Mouse (Mus musculus) hindbrain, embryonic 12.5 days (tissue): Measurements from ENCODE around the gene Arid3b. TPM values are rescaled to one million over a fixed set of nuclear protein-coding genes. Genes with fewer than 3 reads are reported as not detected.
A peak's percentile ranks its signal among the peaks of the same experiment; 100 is the strongest.

ENCODE experiments used
- ATAC-seq: fragments of 200-750 bp; cut with Nextera tagmentation; 2 replicates; pipeline ENCODE4 v1.8.0; 2017; ENCODE audit warnings: moderate TSS enrichment; ENCODE audit not compliant: low FRiP score
- H3K27ac ChIP-seq: fragments of 300-500 bp; sonication (generic); 2 replicates; pipeline ENCODE4 v1.5.1; 2016; ENCODE audit warnings: mild to moderate bottlenecking
- H3K27me3 ChIP-seq: fragments of 300-500 bp; sonication (generic); 2 replicates; pipeline ENCODE4 v1.6.1; 2016; ENCODE audit warnings: mild to moderate bottlenecking
- H3K36me3 ChIP-seq: fragments of 300-500 bp; sonication (generic); 2 replicates; pipeline ENCODE4 v1.6.1; 2016; ENCODE audit warnings: mild to moderate bottlenecking
- H3K4me1 ChIP-seq: fragments of 300-500 bp; sonication (generic); 2 replicates; pipeline ENCODE4 v1.6.1; 2016
- H3K4me2 ChIP-seq: fragments of 300-500 bp; sonication (generic); replicated peaks from 2 replicates; pipeline ENCODE4 v1.6.1; 2016; ENCODE audit warnings: mild to moderate bottlenecking
- H3K4me3 ChIP-seq: fragments of 300-500 bp; sonication (generic); 2 replicates; pipeline ENCODE4 v1.5.1; 2016; ENCODE audit warnings: mild to moderate bottlenecking
- H3K9ac ChIP-seq: fragments of 300-500 bp; sonication (generic); 2 replicates; pipeline ENCODE4 v1.6.1; 2016; ENCODE audit warnings: mild to moderate bottlenecking, moderate library complexity
- H3K9me3 ChIP-seq: fragments of 300-500 bp; sonication (generic); replicated peaks from 2 replicates; pipeline ENCODE4 v1.6.1; 2016; ENCODE audit warnings: mild to moderate bottlenecking
- WGBS: fragments of 180-500 bp; shearing (Covaris S2); methylation state at CpG from one replicate; pipeline ENCODE4 v1.1.7; 2016; 5-methylcytosine and 5-hydroxymethylcytosine counted together
- polyA plus RNA-seq: library from polyadenylated mRNA; unstranded; fragments of >200 nt; fragmentation: Nextera tagmentation; extraction: Ambion mirVana; gene quantifications from 2 replicates; pipeline ENCODE4 v1.2.1, GENCODE M21; 2016

Arid3b gene
- polyA plus RNA-seq, 1 experiment from 2014 or later = 22.9 TPM

DNA sequence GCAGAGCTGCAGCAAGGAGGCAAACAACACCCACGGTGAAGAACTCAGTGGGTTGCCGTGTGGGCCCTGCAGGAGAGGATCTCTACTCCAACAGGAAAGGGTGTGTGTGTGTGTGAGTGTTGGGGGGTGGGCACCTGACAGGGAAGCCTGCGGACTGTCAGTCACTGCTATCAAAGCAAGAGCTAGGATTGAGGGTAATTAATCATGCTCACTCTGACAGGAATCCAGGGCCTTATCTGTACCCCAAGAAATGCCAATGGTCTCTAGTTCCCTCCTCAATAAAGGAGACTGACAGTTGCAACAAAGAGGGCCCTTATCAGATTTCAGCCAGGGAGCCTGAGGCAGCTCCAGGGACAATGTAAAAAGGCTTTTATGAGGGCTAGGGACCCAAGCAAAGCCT lies 33.5 kb downstream of the Arid3b start:
- Histone ChIP-seq H3K27me3 (no peaks in the 10 kb centered on the region), H3K4me3 (no peak overlapping the region), H3K36me3 (peaks cover 16% of the 10 kb centered on the region), H3K27ac (peak overlapping the region; percentile 71), H3K4me2 (no peak overlapping the region), H3K9ac (no peak overlapping the region), H3K4me1 (peaks cover 64% of the 10 kb centered on the region), H3K9me3 (no peaks in the 10 kb centered on the region)
- ATAC-seq = 0 out of 2 replicates have a peak, but pooled peaks have one; percentile 13
- 0% methylated on average over 3 of the region's 3 CpGs for WGBS

DNA sequence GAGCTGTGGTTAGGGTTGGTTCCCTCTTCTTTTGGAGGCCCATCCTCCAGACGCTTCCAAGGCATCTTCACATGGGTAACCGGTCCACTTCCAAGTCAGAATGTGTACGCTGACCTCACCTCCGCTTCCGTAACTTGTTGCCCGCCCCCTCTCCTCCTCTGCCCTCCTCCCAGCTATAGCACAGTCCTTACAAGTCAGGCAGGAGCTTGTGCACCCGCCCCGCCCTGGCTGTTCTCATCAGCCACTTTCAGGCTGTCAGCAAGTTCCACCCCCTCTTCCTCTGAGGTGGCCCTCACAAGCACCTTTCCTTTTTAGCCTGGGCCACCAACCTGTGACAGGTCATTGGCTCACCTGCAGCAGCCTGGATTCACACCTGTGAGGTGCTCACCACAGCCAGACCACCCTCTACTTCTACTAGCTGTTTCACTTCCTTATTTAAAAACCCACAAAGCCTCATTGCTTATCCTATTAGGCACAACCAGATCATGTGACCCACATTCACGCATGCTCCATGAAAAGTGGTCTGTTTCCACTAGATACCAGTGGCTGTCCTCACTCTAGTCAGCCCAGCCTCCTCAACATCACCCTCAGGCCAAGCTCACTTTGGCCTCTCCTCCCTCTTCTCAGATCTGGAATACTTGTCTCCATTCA lies 36.1 kb downstream of the Arid3b start:
- H3K36me3 ChIP-seq = peaks cover 35% of the 10 kb centered on the region
- no peak overlapping the region for H3K27ac ChIP-seq
- no peaks in the 10 kb centered on the region for H3K9me3 ChIP-seq
- H3K4me2 ChIP-seq = no peak overlapping the region
- H3K4me1 ChIP-seq = peaks cover 44% of the 10 kb centered on the region
- no peak for ATAC-seq
- no peak overlapping the region for H3K4me3 ChIP-seq
- H3K9ac ChIP-seq = no peak overlapping the region
- WGBS = 90% methylated on average over 9 of the region's 9 CpGs
- peaks cover 3% of the 10 kb centered on the region; the same call in 1 of the 2 replicates for H3K27me3 ChIP-seq

DNA sequence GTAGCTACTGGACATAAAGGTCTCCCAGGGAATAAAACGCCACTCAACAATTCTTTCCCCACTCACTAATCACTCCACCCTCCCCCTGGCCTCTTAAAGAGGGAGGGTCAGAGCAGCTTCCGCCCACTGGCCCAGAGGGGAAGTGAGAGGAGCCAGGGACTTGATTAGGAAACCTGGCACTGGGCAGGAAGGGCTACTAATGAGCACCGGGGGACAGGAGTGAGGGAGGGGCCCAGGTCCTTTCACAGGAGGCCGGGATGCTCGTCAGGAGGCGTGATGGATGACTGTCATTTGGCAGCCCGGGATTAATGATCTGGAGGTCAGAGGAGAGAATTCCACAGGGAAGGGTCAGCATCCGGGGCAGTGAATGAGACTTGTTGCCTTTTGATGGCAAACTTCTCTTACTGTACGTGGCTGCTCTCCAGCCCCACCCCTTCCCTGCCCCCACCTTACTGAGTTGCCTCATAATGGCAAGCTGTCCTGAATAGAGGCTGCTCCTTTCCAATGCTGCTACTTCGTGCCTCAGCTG lies 37.8 kb downstream of the Arid3b start:
- Histone ChIP-seq H3K4me3 (no peak overlapping the region), H3K4me1 (peaks cover 35% of the 10 kb centered on the region), H3K27ac (no peak overlapping the region), H3K4me2 (no peak overlapping the region), H3K9me3 (no peaks in the 10 kb centered on the region), H3K9ac (0 out of 2 replicates have a peak overlapping the region, but pooled peaks have one; percentile 20), H3K27me3 (peaks cover 3% of the 10 kb centered on the region; the same call in 1 of the 2 replicates), H3K36me3 (peaks cover 46% of the 10 kb centered on the region)
- ATAC-seq = peak; percentile 57
- 5% methylated on average over 10 of the region's 10 CpGs for WGBS

DNA sequence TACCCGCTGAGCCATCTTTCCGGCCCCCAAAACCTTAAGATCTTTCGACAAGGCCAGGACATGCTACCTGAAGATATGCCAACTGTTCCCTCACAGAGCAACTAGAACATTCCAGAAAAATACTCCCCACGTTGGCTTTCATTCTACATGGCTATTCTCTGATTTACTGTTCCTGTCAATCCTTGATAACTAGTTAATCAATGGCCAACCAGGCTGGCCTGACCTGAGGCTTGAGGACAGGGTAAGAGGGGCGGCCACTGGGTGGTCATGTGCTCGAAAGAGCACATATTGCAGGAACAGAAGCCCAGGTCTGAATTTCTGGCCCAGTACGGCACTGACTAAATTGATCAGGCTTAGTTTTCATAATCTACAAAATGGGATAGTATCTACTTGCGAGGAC lies 39.1 kb downstream of the Arid3b start:
- Histone ChIP-seq H3K9me3 (no peaks in the 10 kb centered on the region), H3K9ac (no peak overlapping the region), H3K36me3 (peaks cover 60% of the 10 kb centered on the region), H3K4me2 (no peak overlapping the region), H3K4me3 (no peak overlapping the region), H3K27me3 (peaks cover 3% of the 10 kb centered on the region; the same call in 1 of the 2 replicates), H3K4me1 (peaks cover 21% of the 10 kb centered on the region), H3K27ac (no peak overlapping the region)
- 91% methylated on average over 8 of the region's 8 CpGs for WGBS
- ATAC-seq = no peak

DNA sequence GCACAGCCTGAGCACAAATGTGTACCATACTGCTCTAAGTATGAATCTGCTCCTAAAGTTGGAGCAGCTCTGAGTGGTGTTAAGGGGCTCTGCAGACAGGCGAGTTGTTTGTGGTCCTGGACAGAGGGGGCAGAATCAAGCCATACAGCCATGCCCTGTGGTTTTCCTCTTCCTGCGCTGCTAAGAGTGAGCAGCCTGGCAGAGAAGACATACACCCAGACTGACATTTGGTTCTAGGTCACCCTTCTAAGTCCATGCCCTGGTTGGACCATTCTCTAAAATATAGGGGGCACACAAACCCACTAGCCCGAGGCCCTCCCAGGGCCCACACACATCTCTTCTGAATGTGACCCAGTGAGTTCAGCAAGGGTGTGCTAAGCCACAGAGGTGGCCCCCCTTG lies 46.9 kb downstream of the Arid3b start:
- ATAC-seq = no peak
- H3K36me3 ChIP-seq = peaks cover 59% of the 10 kb centered on the region
- no peak overlapping the region for H3K27ac ChIP-seq
- no peak overlapping the region for H3K4me3 ChIP-seq
- no peaks in the 10 kb centered on the region for H3K9me3 ChIP-seq
- no peak overlapping the region for H3K9ac ChIP-seq
- H3K4me1 ChIP-seq = no peaks in the 10 kb centered on the region
- no peak overlapping the region for H3K4me2 ChIP-seq
- H3K27me3 ChIP-seq = no peaks in the 10 kb centered on the region
- 84% methylated on average over 3 of the region's 3 CpGs for WGBS

DNA sequence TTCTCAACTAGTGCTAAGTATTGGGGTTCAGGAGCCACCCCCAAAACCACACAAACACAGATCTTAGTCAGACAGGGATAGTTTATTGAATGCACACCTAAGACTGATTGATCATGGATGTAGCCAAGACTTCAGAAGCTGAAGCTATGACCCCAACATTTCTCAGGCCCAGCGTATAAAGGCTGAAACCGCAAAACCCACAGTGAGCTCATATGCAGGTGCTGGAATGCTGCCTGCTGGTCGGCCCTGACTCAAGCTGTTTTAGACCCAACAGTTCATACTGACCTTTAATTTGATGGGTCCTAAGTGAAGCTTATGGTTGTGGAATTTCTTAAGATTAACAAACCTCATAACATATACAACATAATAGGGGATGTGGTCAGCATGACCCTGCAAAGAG lies 53.9 kb downstream of the Arid3b start:
- Histone ChIP-seq H3K27me3 (no peaks in the 10 kb centered on the region), H3K4me1 (no peaks in the 10 kb centered on the region), H3K9ac (no peak overlapping the region), H3K36me3 (peaks cover 5% of the 10 kb centered on the region; the same call in 1 of the 2 replicates), H3K4me3 (no peak overlapping the region), H3K4me2 (no peak overlapping the region), H3K9me3 (no peaks in the 10 kb centered on the region), H3K27ac (no peak overlapping the region)
- ATAC-seq = no peak
- 90% methylated on average over 3 of the region's 3 CpGs for WGBS

DNA sequence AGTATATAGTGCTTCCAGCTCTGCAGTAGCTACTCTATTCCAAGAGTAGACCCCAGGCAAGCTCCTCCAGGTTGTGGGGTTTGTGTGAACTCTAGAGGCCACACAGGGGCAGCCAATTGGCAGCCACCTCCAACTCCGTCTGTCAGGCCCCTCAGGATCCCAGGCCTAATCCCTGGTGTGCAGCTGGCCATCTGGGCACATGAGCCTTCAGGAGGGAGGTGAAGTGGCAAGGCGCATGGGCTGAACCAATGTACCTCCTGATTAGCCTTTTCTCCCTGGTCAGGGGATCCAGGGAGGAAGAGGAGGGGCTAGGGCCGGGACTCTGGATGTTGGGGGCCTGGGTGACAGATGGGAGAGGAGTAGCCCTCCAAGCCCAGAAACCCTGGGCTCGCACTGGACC lies 60.9 kb downstream of the Arid3b start:
- no peaks in the 10 kb centered on the region for H3K36me3 ChIP-seq
- H3K9ac ChIP-seq = no peak overlapping the region
- H3K27me3 ChIP-seq = no peaks in the 10 kb centered on the region
- no peaks in the 10 kb centered on the region for H3K4me1 ChIP-seq
- no peak overlapping the region for H3K4me3 ChIP-seq
- 58% methylated on average over 4 of the region's 4 CpGs for WGBS
- no peak overlapping the region for H3K4me2 ChIP-seq
- no peaks in the 10 kb centered on the region for H3K9me3 ChIP-seq
- H3K27ac ChIP-seq = no peak overlapping the region
- ATAC-seq = no peak

DNA sequence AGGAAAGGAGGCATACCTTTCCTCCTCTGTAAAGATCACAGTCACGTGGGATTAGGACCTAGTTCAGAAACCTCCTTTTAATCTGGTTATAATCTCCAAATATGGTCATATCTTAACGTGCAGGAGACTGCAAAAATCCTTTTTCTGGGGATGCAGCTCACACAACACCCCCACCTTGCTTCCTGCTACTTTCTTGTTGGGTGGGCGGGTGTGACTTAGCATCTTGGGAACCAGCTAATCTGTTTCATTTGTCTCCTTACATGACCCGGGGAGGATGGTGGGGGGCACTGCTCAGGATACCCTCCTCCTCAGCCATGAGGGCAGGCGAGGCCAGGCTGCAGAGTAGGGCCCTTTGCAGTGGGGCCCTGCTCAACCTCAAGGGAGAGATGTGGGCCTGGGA lies 61.6 kb downstream of the Arid3b start:
- H3K4me2 ChIP-seq = no peak overlapping the region

DNA sequence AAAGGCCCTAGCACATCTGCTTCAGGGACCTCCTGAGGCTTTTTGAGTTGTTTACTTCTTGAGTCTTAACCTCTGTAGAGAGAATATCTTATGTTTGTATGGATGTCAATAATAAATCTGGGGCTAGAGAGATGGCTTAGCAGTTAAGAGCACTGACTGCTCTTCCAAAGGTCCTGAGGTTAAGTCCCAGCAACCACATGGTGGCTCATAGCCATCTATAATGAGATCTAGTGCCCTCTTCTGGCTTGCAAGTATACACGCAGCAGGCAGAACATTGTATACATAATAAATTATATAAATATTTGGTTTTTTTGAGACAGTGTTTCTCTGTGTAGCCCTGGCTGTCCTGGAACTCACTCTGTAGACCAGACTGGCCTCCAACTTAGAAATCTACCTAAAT lies 62.4 kb downstream of the Arid3b start:
- H3K9ac ChIP-seq = no peak overlapping the region
- no peak overlapping the region for H3K4me3 ChIP-seq
- H3K9me3 ChIP-seq = no peaks in the 10 kb centered on the region
- H3K36me3 ChIP-seq = no peaks in the 10 kb centered on the region
- no peaks in the 10 kb centered on the region for H3K4me1 ChIP-seq
- no peak for ATAC-seq
- no peak overlapping the region for H3K4me2 ChIP-seq
- 5% methylated on average over 1 of the region's 1 CpGs for WGBS
- H3K27me3 ChIP-seq = no peaks in the 10 kb centered on the region
- no peak overlapping the region for H3K27ac ChIP-seq

More for the DNA sequence above, 61.6 kb downstream of the Arid3b start:
- Histone ChIP-seq H3K27ac (no peak overlapping the region), H3K9ac (no peak overlapping the region), H3K4me1 (no peaks in the 10 kb centered on the region), H3K27me3 (no peaks in the 10 kb centered on the region), H3K4me3 (no peak overlapping the region), H3K36me3 (no peaks in the 10 kb centered on the region), H3K9me3 (no peaks in the 10 kb centered on the region)
- WGBS = 77% methylated on average over 5 of the region's 5 CpGs
- no peak for ATAC-seq

DNA sequence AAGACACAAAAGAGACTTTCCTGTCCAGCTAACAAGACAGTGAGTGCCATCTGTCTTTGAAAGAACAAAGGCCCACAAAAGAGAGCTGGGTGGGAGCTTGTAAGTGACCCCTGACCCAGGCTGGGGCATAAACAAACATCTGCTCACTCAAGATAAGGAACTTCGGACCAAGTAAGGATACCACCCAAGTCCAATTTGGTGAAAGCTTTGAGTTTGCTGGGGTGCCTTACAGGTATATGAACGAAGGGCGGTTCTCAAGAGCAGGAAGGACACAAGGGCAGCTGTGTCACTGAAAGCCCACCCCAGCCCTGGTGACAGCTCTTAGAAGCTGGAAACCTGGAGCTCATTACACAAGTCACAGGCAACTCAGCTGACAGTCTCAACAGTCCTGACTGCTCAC lies 62.8 kb downstream of the Arid3b start:
- H3K27me3 ChIP-seq = no peaks in the 10 kb centered on the region
- H3K4me3 ChIP-seq = no peak overlapping the region
- H3K27ac ChIP-seq = no peak overlapping the region
- H3K4me2 ChIP-seq = no peak overlapping the region
- no peaks in the 10 kb centered on the region for H3K4me1 ChIP-seq
- H3K9ac ChIP-seq = no peak overlapping the region
- WGBS = 69% methylated on average over 3 of the region's 3 CpGs
- no peaks in the 10 kb centered on the region for H3K36me3 ChIP-seq
- no peak for ATAC-seq
- H3K9me3 ChIP-seq = no peaks in the 10 kb centered on the region

DNA sequence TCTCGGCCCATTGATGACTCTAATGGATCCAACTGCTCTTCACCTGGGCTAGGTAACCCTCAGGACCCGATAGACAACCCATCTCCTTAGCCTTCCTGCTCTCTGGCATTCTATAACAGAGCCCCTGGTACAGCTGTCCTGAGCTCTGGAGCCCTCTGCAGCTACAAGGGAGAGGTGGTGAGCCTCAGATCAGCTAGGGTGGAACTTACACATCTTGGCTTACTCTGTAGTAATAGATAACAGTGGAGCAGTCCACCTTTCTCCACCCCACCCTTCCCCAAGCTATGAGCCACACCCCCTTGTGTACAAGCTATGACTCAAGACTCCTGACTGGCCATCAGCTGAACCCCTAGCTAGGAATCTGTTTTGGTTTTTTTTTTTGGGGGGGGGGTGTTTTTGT lies 65.8 kb downstream of the Arid3b start:
- WGBS = 83% methylated on average over 2 of the region's 2 CpGs
- H3K4me2 ChIP-seq = no peak overlapping the region
- H3K4me3 ChIP-seq = no peak overlapping the region
- H3K9me3 ChIP-seq = no peaks in the 10 kb centered on the region
- no peak for ATAC-seq
- H3K27me3 ChIP-seq = no peaks in the 10 kb centered on the region
- no peaks in the 10 kb centered on the region for H3K36me3 ChIP-seq
- H3K4me1 ChIP-seq = peaks cover 10% of the 10 kb centered on the region
- no peak overlapping the region for H3K9ac ChIP-seq
- H3K27ac ChIP-seq = no peak overlapping the region

DNA sequence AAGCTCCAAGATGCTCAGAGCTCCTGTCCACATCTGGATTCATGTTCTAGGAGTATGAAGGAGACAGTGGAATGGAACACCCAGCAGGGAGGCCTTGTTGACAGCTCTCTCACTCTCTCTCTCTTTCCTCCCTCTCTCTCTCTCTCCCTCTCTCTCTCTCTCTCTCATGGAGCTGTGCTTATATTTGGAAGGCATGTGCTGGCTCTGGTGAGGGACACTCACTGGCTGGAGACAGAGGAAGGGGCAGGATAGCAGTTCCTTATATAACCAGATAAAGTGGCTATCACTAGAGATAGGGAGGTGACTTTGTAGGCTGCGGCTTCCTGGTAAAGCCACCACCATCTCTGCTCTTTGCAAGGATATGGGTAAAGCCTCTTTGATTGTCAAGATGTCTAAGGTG lies 66.4 kb downstream of the Arid3b start:
- Histone ChIP-seq H3K4me3 (no peak overlapping the region), H3K9ac (no peak overlapping the region), H3K9me3 (no peaks in the 10 kb centered on the region), H3K36me3 (no peaks in the 10 kb centered on the region), H3K27ac (0 out of 2 replicates have a peak overlapping the region, but pooled peaks have one; percentile 19), H3K4me2 (no peak overlapping the region), H3K4me1 (peaks cover 10% of the 10 kb centered on the region), H3K27me3 (no peaks in the 10 kb centered on the region)
- no peak for ATAC-seq
- WGBS = 92% methylated on average over 1 of the region's 1 CpGs

DNA sequence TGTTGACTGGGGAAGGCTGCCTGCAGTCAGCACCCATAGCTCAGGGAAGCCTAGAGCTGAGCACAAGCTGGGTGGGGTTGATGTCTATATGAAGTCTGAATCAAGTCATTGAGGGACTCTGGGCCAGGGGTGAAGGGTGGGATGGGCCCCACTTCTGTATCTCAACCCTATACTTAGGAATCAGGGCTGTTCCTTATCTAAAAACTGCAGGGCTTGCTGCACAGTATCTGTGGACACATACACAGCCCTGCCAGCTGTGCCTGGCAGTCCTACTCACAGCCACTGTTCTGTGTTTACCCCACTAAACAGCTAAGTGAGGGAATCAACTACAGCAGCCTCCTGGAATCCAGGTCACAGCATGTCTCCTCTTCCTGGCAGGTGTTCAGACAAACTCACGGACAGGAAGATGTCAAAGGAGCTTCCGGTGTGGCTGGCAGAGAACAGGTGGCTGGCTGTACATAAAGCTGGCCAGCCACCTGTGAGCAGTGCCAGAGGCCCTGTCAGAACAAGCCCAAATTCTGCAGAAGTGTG lies 67.0 kb downstream of the Arid3b start:
- H3K9ac ChIP-seq = peak overlapping the region; percentile 3; the same call in 1 of the 2 replicates
- 73% methylated on average over 2 of the region's 2 CpGs for WGBS
- H3K9me3 ChIP-seq = no peaks in the 10 kb centered on the region
- H3K4me1 ChIP-seq = peaks cover 10% of the 10 kb centered on the region
- H3K4me2 ChIP-seq = no peak overlapping the region
- 0 out of 2 replicates have a peak overlapping the region, but pooled peaks have one; percentile 19 for H3K27ac ChIP-seq
- no peak for ATAC-seq
- no peaks in the 10 kb centered on the region for H3K27me3 ChIP-seq
- no peaks in the 10 kb centered on the region for H3K36me3 ChIP-seq
- H3K4me3 ChIP-seq = no peak overlapping the region
